Mouse (Mus musculus) stomach, embryonic 15.5 days (tissue): Measurements from ENCODE around the gene AC161166.1. TPM values are rescaled to one million over a fixed set of nuclear protein-coding genes. Genes with fewer than 3 reads are reported as not detected.
"Not testable (repeated sequence)": the region's sequence is repeated elsewhere in the genome, so short reads cannot be mapped to it uniquely, and the experiment has no call there.

Experiments
- ATAC-seq: fragments of 200-750 bp; cut with Nextera tagmentation; 2 replicates; pipeline ENCODE4 v1.8.0; 2017; ENCODE audit warnings: low read depth, moderate number of reproducible peaks, moderate TSS enrichment; ENCODE audit not compliant: insufficient read depth, low FRiP score
- H3K27ac ChIP-seq: fragments of 300-500 bp; sonication (generic); 2 replicates; pipeline ENCODE4 v1.5.1; 2015; ENCODE audit warnings: mild to moderate bottlenecking, inconsistent platforms
- H3K27me3 ChIP-seq: fragments of 300-500 bp; sonication (generic); replicated peaks from 2 replicates; pipeline ENCODE4 v1.6.1; 2015; ENCODE audit warnings: inconsistent platforms
- H3K36me3 ChIP-seq: fragments of 300-500 bp; sonication (generic); 2 replicates; pipeline ENCODE4 v1.6.1; 2015; ENCODE audit warnings: inconsistent platforms
- H3K4me1 ChIP-seq: fragments of 300-500 bp; sonication (generic); 2 replicates; pipeline ENCODE4 v1.6.1; 2015; ENCODE audit warnings: inconsistent platforms
- H3K4me2 ChIP-seq: fragments of 300-500 bp; sonication (generic); 2 replicates; pipeline ENCODE4 v1.6.1; 2015; ENCODE audit warnings: mild to moderate bottlenecking, inconsistent platforms
- H3K4me3 ChIP-seq: fragments of 300-500 bp; sonication (generic); replicated peaks from 2 replicates; pipeline ENCODE4 v1.5.1; 2015; ENCODE audit warnings: inconsistent platforms
- H3K9ac ChIP-seq: fragments of 300-500 bp; sonication (generic); 2 replicates; pipeline ENCODE4 v1.6.1; 2015; ENCODE audit warnings: inconsistent platforms
- H3K9me3 ChIP-seq: fragments of 300-500 bp; sonication (generic); 2 replicates; pipeline ENCODE4 v1.6.1; 2016; ENCODE audit warnings: inconsistent platforms
- WGBS: fragments of 180-500 bp; shearing (Covaris S2); methylation state at CpG from one replicate; pipeline ENCODE4 v1.1.7; 2015; 5-methylcytosine and 5-hydroxymethylcytosine counted together
- polyA plus RNA-seq: library from polyadenylated mRNA; unstranded; fragments of >200 nt; fragmentation: Nextera tagmentation; extraction: Ambion mirVana; gene quantifications from 2 replicates; pipeline ENCODE4 v1.2.1, GENCODE M21; 2015

Gene AC161166.1
- polyA plus RNA-seq, 1 experiment from 2014 or later: 0.40 TPM

- Histone ChIP-seq H3K36me3 (no peaks in the 10 kb centered on the region), H3K4me1 (peaks cover 26% of the 10 kb centered on the region), H3K9ac (no peak overlapping the region), H3K4me2 (no peak overlapping the region), H3K27ac (no peak overlapping the region), H3K4me3 (no peak overlapping the region), H3K9me3 (no peaks in the 10 kb centered on the region), H3K27me3 (peaks cover 10% of the 10 kb centered on the region)
- no peak for ATAC-seq
- 20% methylated on average over 4 of the region's 4 CpGs for WGBS
Observed at GRCm38 (mm10) chr7:24504868-24505267, 7.4 kb downstream of the AC161166.1 start.

- peak overlapping the region; percentile 30 for H3K4me2 ChIP-seq
- H3K27ac ChIP-seq: no peak overlapping the region
- H3K9me3 ChIP-seq: no peaks in the 10 kb centered on the region
- no peak overlapping the region for H3K4me3 ChIP-seq
- no peak for ATAC-seq
- H3K27me3 ChIP-seq: peaks cover 18% of the 10 kb centered on the region
- WGBS: 29% methylated on average over 10 of the region's 10 CpGs
- H3K36me3 ChIP-seq: no peaks in the 10 kb centered on the region
- H3K9ac ChIP-seq: no peak overlapping the region
- H3K4me1 ChIP-seq: peaks cover 29% of the 10 kb centered on the region
Observed at GRCm38 (mm10) chr7:24504004-24504403, 8.3 kb downstream of the AC161166.1 start.

- no peak for ATAC-seq
- 51% methylated on average over 21 of the region's 21 CpGs for WGBS
- Histone ChIP-seq H3K4me1 (peaks cover 26% of the 10 kb centered on the region), H3K9ac (no peak overlapping the region), H3K36me3 (no peaks in the 10 kb centered on the region), H3K4me3 (no peak overlapping the region), H3K27me3 (peaks cover 19% of the 10 kb centered on the region), H3K27ac (no peak overlapping the region), H3K9me3 (no peaks in the 10 kb centered on the region), H3K4me2 (no peak overlapping the region)
Observed at GRCm38 (mm10) chr7:24501492-24501891, 10.8 kb downstream of the AC161166.1 start.

GRCm38 (mm10) chr7:24500929-24501328 lies 11.3 kb downstream of the AC161166.1 start:
- 34% methylated on average over 7 of the region's 7 CpGs for WGBS
- Histone ChIP-seq H3K9me3 (no peaks in the 10 kb centered on the region), H3K4me3 (no peak overlapping the region), H3K36me3 (no peaks in the 10 kb centered on the region), H3K4me1 (peaks cover 24% of the 10 kb centered on the region), H3K9ac (no peak overlapping the region), H3K27ac (no peak overlapping the region), H3K27me3 (peaks cover 19% of the 10 kb centered on the region), H3K4me2 (no peak overlapping the region)
- ATAC-seq: no peak

GRCm38 (mm10) chr7:24499856-24500577 lies 12.2 kb downstream of the AC161166.1 start:
- no peak overlapping the region for H3K9ac ChIP-seq
- H3K27ac ChIP-seq: no peak overlapping the region
- H3K4me3 ChIP-seq: peak overlapping the region; percentile 33
- no peaks in the 10 kb centered on the region for H3K36me3 ChIP-seq
- no peaks in the 10 kb centered on the region for H3K9me3 ChIP-seq
- 11% methylated on average over 43 of the region's 43 CpGs for WGBS
- peak overlapping the region; percentile 64 for H3K4me2 ChIP-seq
- peaks cover 18% of the 10 kb centered on the region; the same call in 1 of the 2 replicates for H3K4me1 ChIP-seq
- no peak; the same call in 1 of the 2 replicates for ATAC-seq
- H3K27me3 ChIP-seq: peaks cover 19% of the 10 kb centered on the region

GRCm38 (mm10) chr7:24488303-24488702 lies 24.0 kb downstream of the AC161166.1 start:
- Histone ChIP-seq H3K9me3 (no peaks in the 10 kb centered on the region), H3K27ac (no peak overlapping the region), H3K9ac (no peak overlapping the region), H3K36me3 (no peaks in the 10 kb centered on the region), H3K4me1 (peaks cover 9% of the 10 kb centered on the region; the same call in 1 of the 2 replicates), H3K4me3 (no peak overlapping the region), H3K27me3 (no peaks in the 10 kb centered on the region), H3K4me2 (no peak overlapping the region)
- ATAC-seq: no peak
- 87% methylated on average over 8 of the region's 8 CpGs for WGBS

GRCm38 (mm10) chr7:24487403-24487802 lies 24.9 kb downstream of the AC161166.1 start:
- H3K27me3 ChIP-seq: 0 out of 2 replicates have a peak, but pooled peaks cover 5% of the 10 kb centered on the region
- WGBS: 50% methylated on average over 3 of the region's 3 CpGs
- no peak overlapping the region for H3K27ac ChIP-seq
- H3K9me3 ChIP-seq: no peaks in the 10 kb centered on the region
- no peak overlapping the region for H3K9ac ChIP-seq
- peaks cover 9% of the 10 kb centered on the region; the same call in 1 of the 2 replicates for H3K4me1 ChIP-seq
- no peak for ATAC-seq
- H3K4me2 ChIP-seq: no peak overlapping the region
- no peak overlapping the region for H3K4me3 ChIP-seq
- H3K36me3 ChIP-seq: no peaks in the 10 kb centered on the region

- Histone ChIP-seq H3K9me3 (no peaks in the 10 kb centered on the region), H3K4me1 (peaks cover 9% of the 10 kb centered on the region; the same call in 1 of the 2 replicates), H3K27me3 (0 out of 2 replicates have a peak, but pooled peaks cover 5% of the 10 kb centered on the region), H3K36me3 (no peaks in the 10 kb centered on the region), H3K4me2 (no peak overlapping the region), H3K27ac (no peak overlapping the region), H3K4me3 (no peak overlapping the region), H3K9ac (no peak overlapping the region)
- ATAC-seq: peak; percentile 44; the same call in 1 of the 2 replicates
- WGBS: 42% methylated on average over 9 of the region's 9 CpGs
Observed at GRCm38 (mm10) chr7:24486654-24487130, 25.6 kb downstream of the AC161166.1 start.

- Histone ChIP-seq H3K27me3 (0 out of 2 replicates have a peak, but pooled peaks cover 5% of the 10 kb centered on the region), H3K4me1 (peaks cover 19% of the 10 kb centered on the region), H3K9ac (no peak overlapping the region), H3K36me3 (no peaks in the 10 kb centered on the region), H3K4me3 (no peak overlapping the region), H3K4me2 (no peak overlapping the region), H3K27ac (no peak overlapping the region), H3K9me3 (no peaks in the 10 kb centered on the region)
- no peak for ATAC-seq
- 82% methylated on average over 9 of the region's 9 CpGs for WGBS
Observed at GRCm38 (mm10) chr7:24485481-24485880, 26.8 kb downstream of the AC161166.1 start.

GRCm38 (mm10) chr7:24483291-24483690 lies 29.0 kb downstream of the AC161166.1 start:
- H3K27me3 ChIP-seq: not testable (repeated sequence)
- 55% methylated on average over 6 of the region's 6 CpGs for WGBS

GRCm38 (mm10) chr7:24482208-24483020 lies 29.8 kb downstream of the AC161166.1 start:
- peak overlapping the region; percentile 63 for H3K4me3 ChIP-seq
- 0 out of 2 replicates have a peak, but pooled peaks cover 5% of the 10 kb centered on the region for H3K27me3 ChIP-seq
- ATAC-seq: no peak; the same call in 1 of the 2 replicates
- H3K4me2 ChIP-seq: peak overlapping the region; percentile 99
- peak overlapping the region; percentile 20; the same call in 1 of the 2 replicates for H3K9ac ChIP-seq
- WGBS: 9% methylated on average over 12 of the region's 38 CpGs
- H3K36me3 ChIP-seq: no peaks in the 10 kb centered on the region
- H3K27ac ChIP-seq: no peak overlapping the region
- H3K9me3 ChIP-seq: no peaks in the 10 kb centered on the region
- H3K4me1 ChIP-seq: peaks cover 19% of the 10 kb centered on the region

More at GRCm38 (mm10) chr7:24483291-24483690, 29.0 kb downstream of the AC161166.1 start:
- H3K4me1 ChIP-seq: peaks cover 19% of the 10 kb centered on the region
- not testable (repeated sequence) for ATAC-seq, H3K27ac ChIP-seq, H3K36me3 ChIP-seq, H3K9me3 ChIP-seq, H3K9ac ChIP-seq, H3K4me2 ChIP-seq, H3K4me3 ChIP-seq
